Mouse (Mus musculus) heart, adult 2 months (tissue): Measurements from ENCODE around the gene Gucy1b1. TPM values are rescaled to one million over a fixed set of nuclear protein-coding genes. Genes with fewer than 3 reads are reported as not detected.
A peak's percentile ranks its signal among the peaks of the same experiment; 100 is the strongest.

ENCODE experiments used
- DNase-seq, 2 experiments: peaks; one replicate each; pipeline ENCODE4 v3.0.0; 2021
- H3K27ac ChIP-seq: fragments of 200-600 bp; 2 replicates; pipeline ENCODE4 v1.8.1; 2022
- H3K27me3 ChIP-seq: fragments of 200-500 bp; 2 replicates; pipeline ENCODE4 v1.6.1; 2012; ENCODE audit warnings: mild to moderate bottlenecking, low read length, inconsistent platforms, mixed read lengths; ENCODE audit not compliant: control insufficient read depth, insufficient read depth
- H3K36me3 ChIP-seq: fragments of 200-500 bp; 2 replicates; pipeline ENCODE4 v1.6.1; 2012; ENCODE audit warnings: low read length, inconsistent platforms; ENCODE audit not compliant: control insufficient read depth, insufficient read depth
- H3K4me1 ChIP-seq: fragments of 200-500 bp; 2 replicates; pipeline ENCODE4 v1.6.1; 2011; ENCODE audit warnings: low read length; ENCODE audit not compliant: control insufficient read depth, insufficient read depth
- H3K4me3 ChIP-seq: fragments of 200-600 bp; 2 replicates; pipeline ENCODE4 v1.8.1; 2022
- H3K79me2 ChIP-seq: fragments of 200-500 bp; replicated peaks from 2 replicates; pipeline ENCODE4 v1.6.1; 2012; ENCODE audit warnings: mild to moderate bottlenecking, inconsistent platforms, low read length, moderate library complexity, mixed read lengths; ENCODE audit not compliant: control insufficient read depth, insufficient read depth
- H3K9ac ChIP-seq: fragments of 200-500 bp; 2 replicates; pipeline ENCODE4 v1.6.1; 2012; ENCODE audit warnings: low read depth, mild to moderate bottlenecking, control low read depth, inconsistent platforms, low read length, mixed read lengths
- CTCF ChIP-seq: fragments of 200-600 bp; IDR thresholded peaks from 2 replicates; pipeline ENCODE4 v1.8.1; 2022; ENCODE audit warnings: antibody characterized with exemption, mild to moderate bottlenecking, moderate library complexity
- EP300 ChIP-seq: fragments of 200-500 bp; IDR thresholded peaks from 2 replicates; pipeline ENCODE4 v1.6.1; 2011; ENCODE audit warnings: low read depth, low read length, control low read depth; ENCODE audit not compliant: insufficient read depth
- POLR2A ChIP-seq: fragments of 200-500 bp; IDR thresholded peaks from 2 replicates; pipeline ENCODE4 v1.6.1; 2011; ENCODE audit warnings: mild to moderate bottlenecking, low read depth, low read length, control low read depth; ENCODE audit not compliant: insufficient read depth
- whole genome bisulfite sequencing: fragments of 180-500 bp; shearing (Covaris S2); methylation state at CpG from one replicate; pipeline ENCODE4 v1.1.7; 2018; 5-methylcytosine and 5-hydroxymethylcytosine counted together
- intact Hi-C: fragments of 180-260 bp; cut with DNase I; formaldehyde crosslinking; loops from one replicate; pipeline ENCODE4 v1.15.1; 2025
- polyA plus RNA-seq: library from polyadenylated mRNA; depleted of rRNA; stranded (reverse); fragments of >200 nt; gene quantifications from 2 replicates; pipeline ENCODE4 v1.2.3, GENCODE M21; 2012
- total RNA-seq, 2 experiments: library from RNA; stranded (reverse); gene quantifications; 2 replicates each; pipeline ENCODE4 v1.2.3; 2021

Gucy1b1 gene
- total and polyA plus RNA-seq, 3 experiments = 9.4 to 15.1 (median 14.7) TPM

DNA sequence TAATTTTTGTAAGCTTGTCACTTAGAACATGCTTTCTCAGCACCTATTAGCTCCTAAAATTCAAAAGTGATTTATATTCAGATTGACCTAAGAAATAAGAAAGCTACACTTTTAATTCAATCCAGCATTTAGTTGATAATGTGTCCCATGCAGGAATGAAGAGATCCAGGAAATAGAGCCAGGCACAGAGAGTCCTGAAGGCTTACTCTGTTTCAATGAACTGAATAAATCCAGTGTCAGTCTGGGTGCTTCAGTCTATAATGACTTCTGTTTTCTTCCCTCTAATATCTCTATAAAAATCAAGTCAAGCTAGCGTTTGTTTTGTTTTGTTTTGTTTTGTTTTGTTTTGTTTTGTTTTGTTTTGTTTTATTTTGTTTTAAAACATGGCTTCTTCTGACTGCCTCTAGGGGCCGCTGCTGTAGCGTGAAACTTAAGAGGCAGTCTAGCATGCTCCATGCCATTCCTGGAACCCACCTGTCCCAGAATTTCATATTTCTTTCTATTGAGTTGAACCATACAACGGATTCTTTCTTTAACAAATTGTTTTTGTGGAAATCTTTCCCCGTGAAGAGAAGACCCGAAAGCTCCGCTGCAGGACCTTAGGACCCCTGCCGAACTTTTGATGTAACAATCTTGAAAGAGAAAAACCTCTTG lies 27.3 kb downstream of the Gucy1b1 start:
- H3K27ac ChIP-seq = no peak overlapping the region
- no peaks in the 10 kb centered on the region for H3K36me3 ChIP-seq
- no peak overlapping the region for H3K4me3 ChIP-seq
- H3K4me1 ChIP-seq = no peaks in the 10 kb centered on the region; the same call in 1 of the 2 replicates
- no peaks in the 10 kb centered on the region for H3K27me3 ChIP-seq
- peak; percentile 26 to 49 for DNase-seq
- intact Hi-C loops = loop anchor here (1.0 to 5.0 kb wide), 3 partner anchors 286 to 810 kb away; no protein-coding TSS in a partner anchor
- no peaks in the 10 kb centered on the region for H3K79me2 ChIP-seq
- no peak overlapping the region for H3K9ac ChIP-seq
- WGBS = 32% methylated on average over 8 of the region's 8 CpGs
- TF ChIP-seq POLR2A = no peak
- 0 out of 2 replicates have a peak, but pooled peaks have one; percentile 53 for TF ChIP-seq EP300
- peak; percentile 87 for TF ChIP-seq CTCF

DNA sequence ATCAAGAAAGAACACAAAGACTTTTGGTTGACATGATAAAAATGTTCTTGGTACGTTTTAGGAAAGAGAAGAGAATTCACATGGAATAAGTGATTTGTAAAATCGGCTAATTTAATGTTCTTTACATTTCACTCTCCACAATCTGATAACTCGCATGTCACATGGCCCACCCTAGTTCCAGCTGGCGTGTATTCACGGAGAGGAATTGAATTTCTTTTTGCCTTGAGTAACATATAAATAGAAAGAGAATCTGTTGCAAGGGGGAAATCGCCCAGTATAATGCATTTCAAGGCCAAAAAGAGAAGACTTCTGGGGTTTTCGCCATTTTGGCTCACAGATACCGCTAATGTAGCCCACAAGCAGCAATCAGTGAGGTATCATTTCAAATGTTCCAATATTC lies 28.4 kb downstream of the Gucy1b1 start:
- Histone ChIP-seq H3K36me3 (no peaks in the 10 kb centered on the region), H3K27me3 (no peaks in the 10 kb centered on the region), H3K4me1 (no peaks in the 10 kb centered on the region; the same call in 1 of the 2 replicates), H3K27ac (no peak overlapping the region), H3K79me2 (no peaks in the 10 kb centered on the region), H3K4me3 (no peak overlapping the region), H3K9ac (no peak overlapping the region)
- no peak for TF ChIP-seq POLR2A
- no peak for DNase-seq
- intact Hi-C loops = loop anchor here (5.0 kb wide), 2 partner anchors 306 to 811 kb away; no protein-coding TSS in a partner anchor
- WGBS = 82% methylated on average over 8 of the region's 8 CpGs

DNA sequence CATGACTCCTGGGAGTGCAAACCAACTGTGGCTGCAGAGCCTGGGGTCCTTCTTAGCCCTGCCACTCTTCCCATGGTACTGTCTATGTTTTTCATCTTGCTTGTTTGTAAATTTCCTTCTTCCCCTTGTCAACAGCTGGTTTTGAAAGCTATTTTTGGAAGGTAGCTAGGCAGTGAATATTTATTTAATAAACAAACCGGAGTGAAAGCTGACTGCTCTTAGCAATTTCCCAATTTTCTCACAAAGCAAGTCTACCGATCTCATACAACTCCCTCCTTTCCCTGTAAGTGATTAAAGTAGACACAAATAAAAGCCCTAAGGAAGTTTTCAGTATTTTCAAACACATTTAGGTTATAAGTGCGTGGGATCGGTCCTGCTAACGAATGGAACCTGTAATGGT lies 29.6 kb downstream of the Gucy1b1 start:
- H3K36me3 ChIP-seq = no peaks in the 10 kb centered on the region
- intact Hi-C loops = loop anchor here (5.0 kb wide), 2 partner anchors 307 to 812 kb away; no protein-coding TSS in a partner anchor
- DNase-seq = no peak
- no peak overlapping the region for H3K9ac ChIP-seq
- H3K4me3 ChIP-seq = no peak overlapping the region
- no peak overlapping the region for H3K27ac ChIP-seq
- TF ChIP-seq EP300 (no peak), CTCF (no peak), POLR2A (no peak)
- 73% methylated on average over 5 of the region's 5 CpGs for WGBS
- H3K79me2 ChIP-seq = no peaks in the 10 kb centered on the region
- no peaks in the 10 kb centered on the region for H3K27me3 ChIP-seq
- no peaks in the 10 kb centered on the region; the same call in 1 of the 2 replicates for H3K4me1 ChIP-seq

DNA sequence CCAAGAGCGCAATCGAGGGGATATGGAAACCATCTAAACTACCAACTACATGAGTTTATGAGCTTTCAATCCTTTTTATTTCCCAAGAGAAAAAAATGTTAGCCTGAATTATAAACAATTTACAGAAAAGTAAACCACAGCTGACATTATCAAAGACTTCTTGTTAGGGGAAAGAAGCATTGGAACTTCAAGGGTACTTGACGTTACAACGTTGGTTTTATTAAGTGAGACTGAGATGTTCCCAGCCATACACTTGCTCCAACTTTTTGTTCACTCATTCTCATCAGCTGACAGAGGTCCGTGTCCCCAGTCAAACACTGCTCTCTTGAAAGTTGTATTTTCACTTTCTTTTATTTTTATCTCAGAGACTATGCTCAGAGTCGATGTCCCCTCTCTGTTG lies 30.8 kb downstream of the Gucy1b1 start:
- Histone ChIP-seq H3K36me3 (no peaks in the 10 kb centered on the region), H3K79me2 (no peaks in the 10 kb centered on the region), H3K4me1 (no peaks in the 10 kb centered on the region; the same call in 1 of the 2 replicates), H3K4me3 (no peak overlapping the region), H3K27me3 (no peaks in the 10 kb centered on the region), H3K27ac (no peak overlapping the region), H3K9ac (no peak overlapping the region)
- DNase-seq = no peak
- no peak for TF ChIP-seq CTCF
- no peak for TF ChIP-seq EP300
- TF ChIP-seq POLR2A = no peak
- intact Hi-C loops = no loop called here
- 82% methylated on average over 6 of the region's 6 CpGs for WGBS

DNA sequence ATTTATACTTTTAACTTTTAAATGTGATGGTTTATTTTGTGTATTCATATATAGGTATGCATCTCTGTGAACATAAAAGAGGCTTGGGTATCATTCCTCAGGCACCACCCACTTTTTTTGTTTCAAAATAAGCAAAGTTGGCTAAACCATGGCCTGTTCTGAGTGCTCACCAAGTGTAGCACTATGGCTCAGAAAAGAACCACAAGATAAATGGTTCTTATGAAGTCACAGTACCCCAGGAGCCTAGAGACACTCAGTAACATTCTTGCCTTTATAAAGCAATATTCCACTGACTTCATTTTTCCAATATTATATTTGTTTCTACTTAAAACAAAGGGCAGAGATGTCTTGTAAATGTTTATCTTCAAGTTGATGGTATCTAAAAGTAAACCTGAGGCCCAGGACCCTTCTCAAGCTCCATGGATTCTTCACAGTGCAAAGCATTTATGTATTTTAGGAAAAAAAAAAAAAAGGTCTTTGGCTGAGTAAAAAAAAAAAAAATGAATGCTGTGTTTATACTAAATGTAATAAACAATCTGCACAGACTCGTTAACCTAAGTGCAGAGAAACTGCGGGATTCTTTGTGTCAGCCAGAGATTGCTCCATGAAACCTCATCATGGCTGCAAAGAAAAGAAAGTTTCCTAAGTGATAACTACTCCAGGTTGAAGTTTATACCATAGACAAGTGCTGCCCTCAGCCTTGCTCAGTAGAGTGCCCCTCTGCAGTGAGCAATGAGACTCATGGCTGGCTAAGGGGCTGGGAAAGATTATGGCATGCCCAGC lies 38.0 kb downstream of the Gucy1b1 start:
- no peak for DNase-seq
- Histone ChIP-seq H3K9ac (no peak overlapping the region), H3K27me3 (no peaks in the 10 kb centered on the region), H3K36me3 (no peaks in the 10 kb centered on the region), H3K27ac (no peak overlapping the region), H3K4me1 (no peaks in the 10 kb centered on the region), H3K79me2 (no peaks in the 10 kb centered on the region), H3K4me3 (no peak overlapping the region)
- intact Hi-C loops = no loop called here
- TF ChIP-seq CTCF (no peak), POLR2A (no peak), EP300 (no peak)
- 85% methylated on average over 2 of the region's 2 CpGs for WGBS
